Mouse (Mus musculus): ENCODE data around the gene Fbxl14.
"Not testable (repeated sequence)": the region's sequence is repeated elsewhere in the genome, so short reads cannot be mapped to it uniquely, and the experiment has no call there.

Gene Fbxl14

GRCm38 (mm10) chr6:119479343-119479875, at the start of gene Fbxl14:
TSS of gene Fbxl14 (plus strand) at chr6:119479668.
- DNase-seq (ENCODE audit: low read depth), result no peak

GRCm38 (mm10) chr6:119430508-119430907, 49.0 kb upstream of the Fbxl14 start:
- no peak for DNase-seq (ENCODE audit: low read depth)

GRCm38 (mm10) chr6:119431751-119432324, 47.6 kb upstream of the Fbxl14 start:
- DNase-seq (ENCODE audit: low read depth), result no peak

GRCm38 (mm10) chr6:119434394-119434793, 45.1 kb upstream of the Fbxl14 start:
- no peak for DNase-seq (ENCODE audit: low read depth)

- DNase-seq (ENCODE audit: low read depth), result no peak
Measured at GRCm38 (mm10) chr6:119437894-119438761, 41.3 kb upstream of the Fbxl14 start.

GRCm38 (mm10) chr6:119442729-119443128, 36.7 kb upstream of the Fbxl14 start:
- DNase-seq (ENCODE audit: low read depth), result not testable (repeated sequence)

- DNase-seq (ENCODE audit: low read depth), result peak; percentile 78
Measured at GRCm38 (mm10) chr6:119443742-119444645, 35.5 kb upstream of the Fbxl14 start.

- DNase-seq (ENCODE audit: low read depth), result no peak
Measured at GRCm38 (mm10) chr6:119445671-119446607, 33.5 kb upstream of the Fbxl14 start.

GRCm38 (mm10) chr6:119448321-119449059, 31.0 kb upstream of the Fbxl14 start:
- no peak for DNase-seq (ENCODE audit: low read depth)

- DNase-seq (ENCODE audit: low read depth), result no peak
Measured at GRCm38 (mm10) chr6:119449060-119449499, 30.4 kb upstream of the Fbxl14 start.

GRCm38 (mm10) chr6:119450965-119451943, 28.2 kb upstream of the Fbxl14 start:
- DNase-seq (ENCODE audit: low read depth), result no peak

- DNase-seq (ENCODE audit: low read depth), result no peak
Measured at GRCm38 (mm10) chr6:119451981-119452499, 27.4 kb upstream of the Fbxl14 start.

- DNase-seq (ENCODE audit: low read depth), result no peak
Measured at GRCm38 (mm10) chr6:119458166-119458565, 21.3 kb upstream of the Fbxl14 start.

- no peak for DNase-seq (ENCODE audit: low read depth)
Measured at GRCm38 (mm10) chr6:119459041-119459440, 20.4 kb upstream of the Fbxl14 start.

- no peak for DNase-seq (ENCODE audit: low read depth)
Measured at GRCm38 (mm10) chr6:119460391-119460790, 19.1 kb upstream of the Fbxl14 start.

- DNase-seq (ENCODE audit: low read depth), result no peak
Measured at GRCm38 (mm10) chr6:119466161-119466560, 13.3 kb upstream of the Fbxl14 start.

GRCm38 (mm10) chr6:119466921-119467784, 12.3 kb upstream of the Fbxl14 start:
- no peak for DNase-seq (ENCODE audit: low read depth)

- no peak for DNase-seq (ENCODE audit: low read depth)
Measured at GRCm38 (mm10) chr6:119467785-119468059, 11.7 kb upstream of the Fbxl14 start.

Measured in c-Kit-positive CD71-positive TER-119-negative erythroid progenitor cells, embryonic 14.5 days (primary cell).